Mouse (Mus musculus) layer of hippocampus, adult 9-10 months (tissue): ENCODE results near the gene Psen1.

Experiments
- DNase-seq: peaks from one replicate; pipeline ENCODE4 v3.0.0; 2022; ENCODE audit warnings: low spot score

The Psen1 gene

DNA sequence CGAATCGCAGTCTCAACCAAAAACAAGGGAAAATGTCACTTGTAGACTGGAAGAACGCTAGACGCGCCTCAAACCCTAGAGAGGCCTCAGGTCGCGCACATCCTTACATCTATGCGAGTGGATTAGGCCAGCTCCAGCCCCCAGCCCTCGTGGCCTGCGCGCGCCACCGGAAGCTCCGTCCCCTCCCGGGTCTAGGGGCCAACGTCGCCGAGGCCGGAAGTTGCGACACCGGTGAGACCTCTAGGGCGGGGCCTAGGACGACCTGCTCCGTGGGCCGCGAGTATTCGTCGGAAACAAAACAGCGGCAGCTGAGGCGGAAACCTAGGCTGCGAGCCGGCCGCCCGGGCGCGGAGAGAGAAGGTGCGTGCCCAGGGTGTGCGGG is at the start of gene Psen1:
Psen1 (plus strand) TSS at position 219 of the 382 bp plus-strand sequence.
- DNase-seq: peak; percentile 72

DNA sequence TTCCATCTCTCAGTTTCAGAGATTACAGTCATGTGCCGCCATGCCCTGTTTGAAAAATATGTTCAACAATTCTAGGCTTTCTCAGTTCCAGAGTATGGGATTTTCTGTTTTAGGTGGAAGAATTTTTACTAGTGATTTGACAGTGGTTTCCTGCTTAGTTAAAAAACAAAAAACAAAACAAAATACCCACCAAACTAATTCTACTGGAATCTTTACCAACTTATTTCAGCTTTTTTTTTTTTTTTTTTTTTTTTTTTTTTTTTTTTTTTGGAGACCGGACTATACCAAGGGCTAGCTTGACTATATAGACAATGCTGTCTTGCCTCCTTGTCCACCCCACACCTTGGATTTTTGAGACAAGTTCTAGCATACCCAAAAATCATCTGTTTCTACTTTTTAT is 46.7 kb upstream of the Psen1 start:
- DNase-seq: no peak

DNA sequence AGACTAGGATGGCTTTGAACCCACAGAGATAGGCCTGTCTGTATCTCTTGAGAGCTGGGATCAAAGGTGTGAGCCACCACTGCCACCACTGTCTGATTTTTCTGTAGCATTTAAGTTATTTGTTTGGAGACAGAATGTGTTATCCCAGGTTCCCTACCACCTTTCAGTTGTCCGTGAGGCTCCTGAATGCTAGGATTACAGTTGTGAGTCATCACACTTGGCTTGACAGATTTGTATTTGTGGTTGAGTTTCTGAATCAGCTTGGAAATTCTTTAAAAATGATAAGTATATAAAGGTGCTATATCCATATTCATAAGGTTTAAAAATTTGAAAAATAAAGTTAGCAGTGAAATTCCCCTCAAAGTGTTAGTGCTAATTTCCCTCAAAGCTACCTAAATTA is 44.8 kb upstream of the Psen1 start:
- no peak for DNase-seq

DNA sequence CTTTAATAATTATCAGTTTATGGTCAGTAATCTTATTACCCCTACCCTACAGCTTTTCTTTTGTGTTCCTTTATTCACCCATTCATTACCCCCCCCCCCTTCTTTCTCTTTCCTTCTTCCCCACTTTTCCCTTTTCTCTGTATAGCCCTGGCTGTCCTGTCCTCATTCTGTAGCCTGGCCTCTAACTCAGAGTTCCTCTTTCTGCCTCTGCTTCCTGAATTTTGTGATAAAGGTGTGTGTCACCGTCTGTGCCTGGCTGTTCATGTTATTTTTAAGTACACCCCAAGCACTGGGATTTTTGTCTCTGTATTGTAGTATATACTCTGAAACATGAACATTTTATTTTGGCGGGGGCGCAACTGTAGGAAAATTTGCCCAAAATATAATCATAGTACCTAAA is 37.6 kb upstream of the Psen1 start:
- DNase-seq: no peak

DNA sequence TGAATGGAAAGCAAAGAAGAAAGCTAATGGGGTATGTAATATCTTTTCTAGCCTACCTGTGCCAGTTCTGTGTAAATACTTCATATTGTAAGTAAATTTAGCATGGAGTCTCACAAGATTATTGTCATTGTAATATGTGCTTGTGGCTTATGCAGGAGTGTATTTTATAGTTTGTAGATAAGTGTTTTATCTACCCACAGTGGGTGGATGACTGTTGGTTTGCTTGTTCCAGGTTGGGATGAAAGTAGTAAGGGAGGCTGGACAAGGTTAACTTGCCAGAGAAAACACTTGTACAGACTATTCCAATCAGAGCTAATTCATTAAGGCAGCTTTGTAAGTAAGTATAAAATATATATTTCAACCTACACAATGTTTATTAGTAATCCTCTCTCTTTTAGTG is 36.5 kb upstream of the Psen1 start:
- DNase-seq: no peak

DNA sequence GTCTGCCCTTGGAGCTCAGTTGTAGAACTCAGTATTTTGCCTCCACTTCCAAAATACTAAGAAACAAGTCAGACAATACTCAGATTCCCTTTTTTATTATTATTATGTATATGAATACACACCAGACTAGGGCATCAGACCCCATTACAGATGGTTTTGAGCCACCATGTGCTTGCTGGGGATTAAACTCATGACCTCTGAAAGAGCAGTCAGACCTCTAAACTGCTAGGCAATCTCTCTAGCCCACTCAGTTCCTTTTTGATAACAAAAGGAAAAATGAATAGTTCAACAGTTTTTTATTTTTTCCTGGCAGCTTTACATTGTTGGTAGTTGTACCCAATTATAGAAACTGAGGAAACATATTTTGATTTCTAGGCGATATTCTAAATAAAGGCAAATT is 2.5 kb upstream of the Psen1 start:
- no peak for DNase-seq

DNA sequence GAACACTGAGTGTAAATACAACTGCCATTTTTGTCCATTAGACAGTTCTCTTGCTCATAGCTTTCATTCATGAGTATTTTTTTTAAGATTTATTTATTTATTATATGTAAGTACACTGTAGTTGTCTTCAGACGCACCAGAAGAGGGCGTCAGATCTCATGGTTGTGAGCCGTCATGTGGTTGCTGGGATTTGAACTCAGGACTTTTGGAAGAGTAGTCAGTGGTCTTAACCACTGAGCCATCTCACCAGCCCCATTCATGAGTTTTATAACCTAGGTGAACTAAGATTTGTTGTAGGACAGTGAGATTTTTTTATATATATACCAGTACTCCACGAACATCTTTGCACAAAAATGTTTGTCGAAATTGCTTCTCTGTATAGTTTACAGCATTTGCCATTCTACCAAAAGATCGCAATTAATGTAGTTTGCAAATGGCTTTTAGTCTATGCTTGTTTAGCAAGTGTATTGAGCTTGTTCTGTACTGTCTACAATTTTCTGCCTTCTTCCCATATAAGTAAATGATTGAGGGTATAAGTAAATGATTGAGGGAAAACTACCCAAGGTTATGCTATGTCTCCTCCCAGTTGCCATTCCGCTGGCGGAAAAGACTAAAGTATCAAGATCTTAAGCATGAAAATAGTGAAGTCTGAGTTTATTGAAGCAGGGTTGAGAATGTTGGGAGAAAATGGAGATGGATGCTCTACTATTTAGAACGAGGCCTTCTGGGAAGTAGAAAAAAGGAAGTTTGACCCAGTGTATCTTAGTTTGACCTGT is 1.2 kb upstream of the Psen1 start:
- DNase-seq: no peak

DNA sequence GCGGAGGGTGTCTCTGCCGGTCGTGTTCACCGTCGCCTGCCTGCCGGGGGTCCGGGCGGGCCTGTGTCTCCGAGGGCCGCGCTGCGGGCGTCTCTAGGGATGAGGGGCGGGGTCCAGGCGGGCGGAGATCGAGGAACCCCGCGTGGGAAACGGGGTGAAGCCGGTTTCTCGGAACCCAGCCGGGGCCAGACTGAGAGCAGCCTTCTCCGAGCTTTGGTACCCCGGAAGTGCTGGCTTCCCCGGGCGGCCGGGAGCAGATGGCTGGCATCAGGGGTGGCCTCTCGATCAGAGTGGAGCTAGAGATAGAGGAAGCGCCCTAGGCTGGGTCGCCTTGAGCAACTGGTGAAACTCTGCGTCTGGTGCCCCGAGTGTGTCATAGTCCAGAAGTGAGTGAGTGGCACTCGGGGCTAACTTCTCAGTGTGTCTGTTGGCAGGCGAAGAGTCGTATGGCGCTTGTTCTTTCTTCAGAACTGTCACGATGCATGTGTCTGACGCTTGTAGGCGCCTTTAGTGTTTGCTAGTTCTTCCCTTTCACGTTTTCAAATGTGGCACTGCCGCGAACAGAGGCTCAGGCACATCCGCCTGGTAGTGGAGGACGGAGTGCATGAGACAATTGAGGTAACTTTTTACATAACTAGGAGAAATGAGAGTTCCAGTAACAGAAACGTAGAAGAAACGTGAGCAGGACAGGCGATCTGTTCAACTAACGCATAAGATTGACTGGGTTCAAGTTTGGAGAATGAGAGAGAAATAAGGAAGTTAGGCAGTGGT is 549 bp downstream of the Psen1 start:
- peak; percentile 16 for DNase-seq

DNA sequence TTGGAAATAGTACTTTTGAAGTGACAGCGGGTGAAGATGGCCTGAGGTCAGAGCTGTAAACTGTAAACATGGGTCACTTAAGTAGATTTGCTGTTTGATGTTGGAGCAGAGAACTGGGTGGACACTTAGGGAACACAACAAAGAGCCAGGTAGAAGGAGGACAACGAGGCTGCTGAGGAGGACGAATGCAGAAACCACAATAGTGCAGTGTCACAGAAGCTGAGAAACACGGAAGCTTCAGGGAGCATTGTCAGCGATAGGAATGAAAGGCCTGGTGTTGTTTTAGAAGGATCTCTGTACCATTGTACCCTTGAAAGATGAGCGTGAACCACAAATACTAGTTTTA is 1.1 kb downstream of the Psen1 start:
- DNase-seq: no peak

DNA sequence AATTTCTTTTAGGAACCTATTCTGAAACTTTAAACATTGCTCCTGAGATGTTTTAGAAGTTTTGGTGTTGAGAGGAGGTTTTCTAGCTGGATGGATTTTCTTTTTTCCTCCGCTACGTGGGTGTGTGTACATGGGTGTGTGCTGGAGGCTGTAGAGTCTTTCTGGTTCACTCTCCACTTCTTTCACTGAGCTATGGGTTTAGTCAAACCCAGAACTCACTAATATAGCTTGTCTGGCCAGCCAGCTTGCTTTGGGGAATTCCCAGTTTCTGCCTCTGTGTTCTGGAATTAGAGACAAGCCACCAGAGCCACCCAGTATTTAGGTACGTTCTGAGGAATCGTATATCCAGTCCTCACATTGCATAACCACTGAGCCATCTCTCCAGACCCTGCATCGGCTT is 6.1 kb downstream of the Psen1 start:
- DNase-seq: no peak

DNA sequence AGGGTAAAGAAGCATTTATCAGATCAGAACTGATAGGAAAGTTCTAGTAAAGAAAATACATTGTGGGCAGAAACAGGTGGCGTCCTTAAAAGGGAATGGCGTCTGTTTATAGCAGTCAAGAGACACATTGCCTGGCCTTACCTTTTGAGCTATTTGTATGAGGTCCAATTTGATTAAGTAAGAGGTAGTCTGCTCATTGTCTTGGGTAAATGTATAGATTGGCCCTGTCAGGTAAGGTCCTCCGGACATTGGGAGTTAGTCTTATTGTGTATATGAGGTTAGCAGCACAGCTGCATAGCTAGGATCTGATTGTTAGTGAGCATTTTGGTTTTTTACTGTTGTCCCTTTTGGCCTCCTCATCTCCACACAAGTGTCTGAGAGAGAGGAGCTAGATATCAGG is 6.7 kb downstream of the Psen1 start:
- no peak for DNase-seq

DNA sequence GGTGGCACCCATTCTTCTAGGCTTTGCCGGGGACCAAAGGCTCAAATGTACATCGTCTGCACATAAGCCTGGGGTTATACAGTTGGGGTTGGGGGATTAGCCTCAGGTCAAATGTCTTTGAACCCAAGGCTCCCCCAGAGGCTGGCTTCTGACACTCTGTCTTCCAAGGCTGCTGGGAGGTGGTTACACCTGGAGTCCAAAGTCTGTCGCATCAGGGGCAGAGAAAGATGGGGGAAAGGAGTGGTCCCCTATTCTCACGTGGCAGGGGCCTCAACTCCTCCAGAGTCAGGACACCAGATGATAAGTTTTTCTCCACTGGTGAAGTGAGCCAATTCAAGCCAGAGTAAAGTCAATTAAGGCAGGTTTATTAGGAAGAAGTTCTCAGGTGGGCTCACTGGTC is 10.7 kb downstream of the Psen1 start:
- DNase-seq: no peak

DNA sequence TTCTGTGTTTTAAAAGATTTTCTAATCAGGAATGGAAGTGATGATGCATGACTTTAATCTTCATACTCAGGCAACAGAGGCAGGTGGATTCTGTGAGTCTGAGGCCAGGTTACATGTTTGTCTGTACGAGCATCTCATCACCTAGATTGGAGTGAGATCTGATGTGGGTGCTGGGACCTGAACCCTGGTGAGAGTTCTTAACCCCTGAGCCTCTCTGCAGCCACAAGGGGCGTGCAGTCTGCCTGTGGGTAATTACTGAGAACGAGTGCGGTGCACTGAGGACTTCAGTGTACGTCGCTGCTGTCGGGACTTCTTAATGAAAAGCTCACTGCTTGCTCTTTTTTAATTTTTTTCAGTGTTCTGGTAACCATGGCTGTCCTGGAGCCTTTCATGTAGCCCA is 13.7 kb downstream of the Psen1 start:
- no peak for DNase-seq

DNA sequence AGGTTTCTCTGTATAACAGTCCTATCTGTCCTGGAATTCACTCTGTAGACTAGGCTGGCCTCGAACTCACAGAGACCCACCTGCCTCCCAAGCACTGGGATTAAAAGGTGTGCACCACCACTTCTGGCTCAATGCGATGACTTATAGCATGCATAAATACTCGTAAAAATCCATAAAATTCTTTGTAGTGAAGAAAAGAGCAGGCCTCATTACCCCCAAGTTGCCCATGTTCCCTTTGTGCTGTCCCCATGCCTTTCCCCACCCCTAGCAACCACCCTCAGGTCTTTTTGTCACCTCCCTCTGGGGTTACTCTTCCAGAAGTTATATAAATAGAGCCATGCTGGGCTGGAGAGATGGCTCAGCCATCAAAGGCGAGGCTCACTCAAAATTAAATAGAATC is 14.8 kb downstream of the Psen1 start:
- DNase-seq: no peak

DNA sequence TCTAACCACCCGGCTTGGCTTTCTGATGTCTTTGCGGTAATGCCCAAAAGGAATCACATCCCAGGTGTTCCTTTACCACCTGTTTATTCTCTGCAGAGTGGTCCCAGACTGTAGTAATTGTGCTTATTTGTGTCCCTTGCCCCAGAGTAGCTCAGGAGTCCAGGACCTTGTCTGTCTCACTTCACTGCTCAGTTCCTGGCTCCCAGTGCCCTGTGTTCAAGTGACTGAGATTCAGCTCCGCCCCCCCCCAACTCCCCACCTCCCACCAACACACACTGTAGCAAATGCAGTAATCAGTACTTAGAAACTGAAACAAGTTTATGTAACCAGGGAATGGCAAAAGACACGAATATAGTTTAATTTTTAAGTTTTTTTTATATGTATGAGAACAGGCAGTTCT is 19.0 kb downstream of the Psen1 start:
- no peak for DNase-seq

DNA sequence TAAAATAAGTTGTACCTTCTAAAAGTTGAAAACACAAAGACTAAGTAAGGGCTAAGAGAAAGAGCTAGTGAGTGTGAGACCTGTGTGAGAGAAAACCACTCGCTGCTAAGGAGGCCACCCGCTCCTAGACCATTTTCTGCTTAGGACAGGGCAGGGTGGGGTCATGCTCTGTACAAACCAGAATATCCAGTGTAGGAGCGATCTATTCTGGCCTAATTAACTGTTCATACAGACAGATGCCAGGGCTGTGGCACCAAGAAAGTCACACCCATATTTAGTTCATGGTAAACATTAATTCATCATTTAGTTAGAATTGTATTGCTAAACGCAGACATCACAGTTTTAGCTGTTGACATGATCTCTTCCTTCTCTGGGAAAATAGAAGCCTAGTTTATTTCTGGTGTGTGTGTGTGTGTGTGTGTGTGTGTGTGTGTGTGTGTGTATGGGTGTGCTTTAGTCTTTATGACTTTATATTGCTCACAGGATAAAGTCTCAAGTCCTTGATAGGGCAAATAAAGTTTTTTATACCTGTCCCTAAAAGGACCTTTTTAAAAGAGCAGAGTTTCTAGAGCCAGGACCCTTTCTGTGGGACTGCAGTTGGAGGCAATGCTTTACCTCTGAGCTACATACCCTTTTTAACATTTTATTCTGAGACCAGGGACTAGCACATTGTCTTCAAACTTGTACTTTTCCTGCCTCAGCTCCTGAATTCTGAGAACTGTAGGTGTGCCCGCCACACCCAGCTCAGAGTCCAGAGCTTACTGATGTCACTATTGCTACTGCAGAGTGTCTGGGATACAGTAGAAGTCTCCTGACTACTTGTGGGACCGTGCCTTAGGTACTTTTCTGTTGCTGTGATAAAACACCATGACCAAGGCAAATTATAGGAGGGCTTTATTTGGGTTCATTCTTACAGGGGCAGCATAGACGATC is 20.5 kb downstream of the Psen1 start:
- DNase-seq: no peak

DNA sequence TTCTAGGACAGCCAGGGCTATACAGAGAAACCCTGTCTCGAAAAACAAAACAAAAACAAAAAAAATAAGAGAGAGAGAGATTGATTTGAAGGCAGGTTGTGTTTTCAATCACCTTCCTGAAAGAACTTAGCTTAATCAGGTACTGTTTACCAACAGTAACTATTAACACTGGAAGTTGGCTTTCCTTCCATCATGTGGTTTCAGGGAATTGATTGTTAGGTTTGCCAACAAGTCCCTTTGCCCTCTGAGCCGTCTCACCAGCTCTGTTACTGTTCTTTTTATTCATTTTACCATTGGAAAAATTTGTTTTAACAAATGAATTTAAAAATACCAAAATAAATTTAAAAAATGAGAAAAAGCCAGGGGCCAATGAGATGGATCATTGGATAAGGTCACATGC is 22.0 kb downstream of the Psen1 start:
- no peak for DNase-seq

DNA sequence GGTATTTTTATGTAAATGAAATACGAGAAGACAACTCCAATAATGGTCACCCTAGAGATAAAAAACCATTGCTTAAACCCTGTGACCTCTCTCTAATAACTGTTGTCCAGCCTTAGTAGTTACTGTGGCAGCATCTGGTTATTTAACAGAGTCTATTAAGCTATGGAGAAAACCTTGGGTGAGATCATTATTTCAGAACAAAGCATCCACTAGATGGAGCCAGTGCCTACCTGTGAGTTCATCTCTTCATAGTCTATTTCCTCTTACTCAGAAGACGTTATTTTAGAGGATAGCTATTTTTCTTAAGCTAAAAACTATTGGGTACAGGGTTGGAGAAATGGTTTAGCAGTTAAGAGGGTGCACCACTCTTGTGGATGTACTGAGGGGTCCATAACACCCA is 25.8 kb downstream of the Psen1 start:
- peak; percentile 74 for DNase-seq

DNA sequence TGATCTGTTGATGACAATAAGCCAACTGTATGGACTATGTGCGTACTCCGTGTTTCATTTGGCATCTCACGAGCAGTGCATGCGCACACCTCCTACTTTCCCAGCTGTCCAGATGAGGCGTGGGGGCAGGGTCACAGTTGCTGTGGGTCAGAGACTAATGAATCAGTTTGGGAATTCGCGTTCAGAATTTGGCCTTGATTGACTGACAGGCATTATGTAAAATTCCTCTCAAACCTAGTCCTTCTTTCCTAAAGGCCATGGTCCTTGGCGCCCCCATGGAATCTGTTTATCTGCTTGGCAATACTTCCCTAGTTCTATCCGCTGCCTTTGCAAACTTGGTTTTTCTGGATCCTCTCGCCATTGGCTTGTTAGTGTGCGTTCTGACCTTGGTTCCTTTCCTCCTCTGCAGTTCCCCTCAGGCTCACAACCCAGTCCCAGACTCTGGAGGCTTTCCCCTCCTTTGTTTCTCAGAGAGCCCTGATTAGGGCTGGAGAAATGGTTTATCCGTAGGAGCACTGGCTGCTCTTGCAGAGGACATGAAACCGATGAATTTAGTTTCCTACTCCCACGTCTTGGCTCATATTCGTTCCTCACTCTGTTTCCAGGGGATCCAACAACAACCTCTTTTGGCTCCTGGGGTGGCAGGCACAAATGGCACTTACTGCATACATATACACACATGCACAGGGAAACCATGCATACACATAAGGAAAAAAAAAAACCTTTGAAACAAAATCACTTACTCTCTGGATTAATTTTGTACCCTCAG is 28.6 kb downstream of the Psen1 start:
- no peak for DNase-seq

DNA sequence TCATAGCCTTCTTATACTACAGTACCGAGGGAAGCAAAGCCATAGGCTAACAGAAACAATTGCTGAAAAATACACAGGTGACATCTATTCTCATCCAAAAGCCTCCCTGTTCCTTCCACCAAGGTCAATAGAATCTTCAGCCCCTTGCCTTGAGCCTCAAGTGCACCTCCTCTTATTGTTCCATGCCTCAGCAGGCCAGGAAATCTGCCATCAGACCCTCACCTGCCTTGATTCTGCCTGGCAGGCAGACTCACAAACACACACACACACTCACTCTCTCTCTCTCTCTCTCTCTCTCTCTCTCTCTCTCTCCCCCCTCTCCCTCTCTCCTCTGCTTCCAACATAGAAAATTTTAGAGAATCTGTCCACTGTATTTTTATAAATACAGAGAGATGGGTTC is 31.5 kb downstream of the Psen1 start:
- no peak for DNase-seq

DNA sequence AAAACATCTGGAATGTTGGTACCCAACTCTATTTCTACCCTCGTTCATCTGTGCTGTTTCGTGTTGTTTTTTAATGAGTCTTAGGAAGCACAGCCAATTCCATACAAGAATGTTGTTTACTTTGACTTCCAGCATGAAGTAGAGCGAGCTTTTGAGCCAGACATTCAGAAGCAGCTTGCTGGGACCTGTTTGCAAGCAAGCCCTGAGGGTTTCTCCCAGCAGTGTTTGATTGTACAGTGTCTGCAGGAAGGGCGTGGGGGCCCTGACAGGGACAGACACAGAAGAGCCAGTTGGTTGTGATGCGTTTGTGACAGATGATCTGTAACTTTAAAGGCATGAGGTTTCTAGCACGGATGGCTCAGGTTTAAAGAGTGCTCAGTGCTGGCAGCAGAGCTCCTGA is 33.3 kb downstream of the Psen1 start:
- no peak for DNase-seq

DNA sequence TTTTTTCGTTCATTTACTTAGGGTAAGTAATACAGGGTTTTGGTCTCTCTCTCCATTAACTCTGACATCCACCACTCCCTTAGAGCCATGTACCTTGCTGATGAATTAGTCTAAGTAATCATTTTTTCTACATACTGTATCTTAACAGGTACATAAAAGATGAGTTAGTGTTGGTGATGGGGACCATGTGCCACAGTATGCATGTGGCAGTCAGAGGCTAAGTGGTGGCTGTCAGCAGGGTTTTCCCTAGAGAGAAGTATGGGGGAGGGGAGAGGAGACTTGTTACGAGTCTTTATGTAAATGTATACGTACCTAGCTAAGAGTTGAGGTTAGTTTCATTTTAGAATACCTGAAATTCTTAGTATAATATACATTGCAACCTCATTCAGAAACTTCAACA is 35.1 kb downstream of the Psen1 start:
- DNase-seq: no peak
